Mouse (Mus musculus): Measurements from ENCODE around the gene Tmem127. TPM values are rescaled to one million over a fixed set of nuclear protein-coding genes. Genes with fewer than 3 reads are reported as not detected.
"Not testable (repeated sequence)": the region's sequence is repeated elsewhere in the genome, so short reads cannot be mapped to it uniquely, and the experiment has no call there.

Tmem127 gene
- total RNA-seq, 2 experiments from 2014 or later = 35.9 to 36.0 TPM

GRCm38 (mm10) chr2:127269491-127270299 is 22.0 kb downstream of the Tmem127 start, which contains the start of gene Stard7:
Gene Stard7 (plus strand): TSS chr2:127270218.
- peak; percentile 97 for DNase-seq

GRCm38 (mm10) chr2:127270300-127271041 is 22.8 kb downstream of the Tmem127 start:
- peak; percentile 90 for DNase-seq

GRCm38 (mm10) chr2:127271042-127271515 is 23.4 kb downstream of the Tmem127 start:
- peak; percentile 28 for DNase-seq

- not testable (repeated sequence) for DNase-seq
These were observed 24.3 kb downstream of the Tmem127 start for GRCm38 (mm10) chr2:127272049-127272448.

- DNase-seq = no peak
These were observed 25.1 kb downstream of the Tmem127 start for GRCm38 (mm10) chr2:127272806-127273205.

- no peak for DNase-seq
These were observed 26.9 kb downstream of the Tmem127 start for GRCm38 (mm10) chr2:127274590-127274989.

GRCm38 (mm10) chr2:127275551-127276320 is 28.0 kb downstream of the Tmem127 start:
- no peak for DNase-seq

- no peak for DNase-seq
These were observed 30.5 kb downstream of the Tmem127 start for GRCm38 (mm10) chr2:127278162-127278561.

- DNase-seq = no peak
These were observed 44.5 kb downstream of the Tmem127 start for GRCm38 (mm10) chr2:127292250-127292649.

GRCm38 (mm10) chr2:127297001-127297805 is 49.5 kb downstream of the Tmem127 start:
- DNase-seq = no peak

- DNase-seq = no peak
These were observed 50.3 kb downstream of the Tmem127 start for GRCm38 (mm10) chr2:127298056-127298455.

- no peak for DNase-seq
These were observed 53.0 kb downstream of the Tmem127 start for GRCm38 (mm10) chr2:127300701-127301100.

- no peak for DNase-seq
These were observed 54.2 kb downstream of the Tmem127 start for GRCm38 (mm10) chr2:127301883-127302282.

- not testable (repeated sequence) for DNase-seq
These were observed 56.5 kb downstream of the Tmem127 start for GRCm38 (mm10) chr2:127304192-127304591.

GRCm38 (mm10) chr2:127304609-127305210 is 57.0 kb downstream of the Tmem127 start:
- DNase-seq = no peak

GRCm38 (mm10) chr2:127306123-127306522 is 58.4 kb downstream of the Tmem127 start:
- no peak for DNase-seq

GRCm38 (mm10) chr2:127307179-127307578 is 59.5 kb downstream of the Tmem127 start:
- DNase-seq = no peak

GRCm38 (mm10) chr2:127308660-127309059 is 61.0 kb downstream of the Tmem127 start:
- no peak for DNase-seq

- DNase-seq = no peak
These were observed 62.5 kb downstream of the Tmem127 start for GRCm38 (mm10) chr2:127310246-127310645.

GRCm38 (mm10) chr2:127310685-127311084 is 63.0 kb downstream of the Tmem127 start:
- no peak for DNase-seq

Data from heart, postnatal 4 days (tissue).